Comparison of ENCODE assay signal across 29 mouse cellular contexts in genomic region chr19:36237751-36238150, GRCm38 (mm10).
DNase-seq lines count a peak whose midpoint lies in the region; ATAC-seq and TF ChIP-seq lines count a peak whose summit lies in the region.
"Had no signal": no experiment of that assay in that cellular context is flagged by ENCODE, and none has a peak within 500 bp of the region (broad histone marks: within the 10 kb centered on the region; RNA-seq: fewer than 3 reads in every experiment).

No protein-coding gene starts in this region.

- peak; percentile 47; the same call in 1 of the 2 replicates for ATAC-seq in lung, embryonic 16.5 days (ENCODE audit: low read depth)
- ATAC-seq: forebrain, embryonic 14.5 days; liver, postnatal 0 days had no signal

- 31% methylated on average over 3 of the region's 3 CpGs for WGBS in heart, embryonic 10.5 days
- 51% methylated on average over 3 of the region's 3 CpGs for WGBS in lung, embryonic 16.5 days
- WGBS in lung, adult 2 months: 26% methylated on average over 3 of the region's 3 CpGs

- TF ChIP-seq CTCF in lung, adult 2 months (IDR thresholded peaks at IDR 0.05; ENCODE audit: insufficient read depth, low read length): no peak

- H3K4me1 ChIP-seq in heart, embryonic 10.5 days: peaks cover 15% of the 10 kb centered on the region; the same call in 1 of the 2 replicates
- H3K4me1 ChIP-seq in lung, embryonic 16.5 days (replicated peaks; ENCODE audit: control insufficient read depth, insufficient read depth, low read length): peaks cover 4% of the 10 kb centered on the region; the same call in 1 of the 2 replicates
- no peaks in the 10 kb centered on the region; the same call in 1 of the 2 replicates for H3K4me1 ChIP-seq in lung, adult 2 months (ENCODE audit: control insufficient read depth, insufficient read depth, low read length)
- H3K4me1 ChIP-seq: embryonic facial prominence, embryonic 13.5 days; hindbrain, embryonic 13.5 days; kidney, embryonic 15.5 days; limb, embryonic 12.5 days; neural tube, embryonic 13.5 days had no signal

- 0 out of 2 replicates have a peak overlapping the region, but pooled peaks have one; percentile 42 for H3K27ac ChIP-seq in heart, embryonic 10.5 days
- no peak overlapping the region for H3K27ac ChIP-seq in lung, embryonic 16.5 days (ENCODE audit: low read length)
- H3K27ac ChIP-seq: embryonic facial prominence, embryonic 13.5 days; hindbrain, embryonic 13.5 days; kidney, embryonic 15.5 days; limb, embryonic 12.5 days; neural tube, embryonic 13.5 days had no signal

- H3K27me3 ChIP-seq in heart, embryonic 10.5 days (ENCODE audit: insufficient read depth, poor library complexity, severe bottlenecking): no peaks in the 10 kb centered on the region
- no peaks in the 10 kb centered on the region for H3K27me3 ChIP-seq in lung, embryonic 16.5 days (ENCODE audit: control insufficient read depth, insufficient read depth, low read depth, low read length)
- H3K27me3 ChIP-seq: CH12.LX; embryonic facial prominence, embryonic 13.5 days; hindbrain, embryonic 13.5 days; kidney, embryonic 15.5 days; limb, embryonic 12.5 days; neural tube, embryonic 13.5 days had no signal

- no peaks in the 10 kb centered on the region for H3K36me3 ChIP-seq in heart, embryonic 10.5 days
- H3K36me3 ChIP-seq in lung, embryonic 16.5 days (ENCODE audit: control insufficient read depth, insufficient read depth, low read length): no peaks in the 10 kb centered on the region
- H3K36me3 ChIP-seq: embryonic facial prominence, embryonic 13.5 days; G1E; hindbrain, embryonic 13.5 days; kidney, embryonic 15.5 days; limb, embryonic 12.5 days; neural tube, embryonic 13.5 days had no signal

- H3K4me2 ChIP-seq in lung, embryonic 16.5 days (ENCODE audit: low read depth, low read length): no peak overlapping the region
- H3K4me2 ChIP-seq: embryonic facial prominence, embryonic 13.5 days; hindbrain, embryonic 13.5 days; kidney, embryonic 15.5 days; limb, embryonic 12.5 days; liver, embryonic 11.5 days; neural tube, embryonic 13.5 days had no signal

- H3K9me3 ChIP-seq in heart, embryonic 10.5 days: no peaks in the 10 kb centered on the region
- no peaks in the 10 kb centered on the region for H3K9me3 ChIP-seq in lung, embryonic 16.5 days (ENCODE audit: control insufficient read depth, low read length)
- H3K9me3 ChIP-seq: embryonic facial prominence, embryonic 13.5 days; G1E; hindbrain, embryonic 13.5 days; kidney, embryonic 15.5 days; limb, embryonic 12.5 days; neural tube, embryonic 13.5 days had no signal

- no peak overlapping the region for H3K4me3 ChIP-seq in heart, embryonic 10.5 days
- H3K4me3 ChIP-seq in lung, embryonic 16.5 days (ENCODE audit: low read length): no peak overlapping the region
- H3K4me3 ChIP-seq in lung, adult 2 months (replicated peaks; ENCODE audit: extremely low read depth, low read depth, low read length): no peak overlapping the region
- H3K4me3 ChIP-seq: embryonic facial prominence, embryonic 13.5 days; erythroblast, embryonic 14.5 days; hindbrain, embryonic 13.5 days; kidney, embryonic 15.5 days; limb, embryonic 12.5 days; neural tube, embryonic 13.5 days had no signal

- no peak for DNase-seq in heart, embryonic 10.5 days (ENCODE audit: low spot score)
- no peak for DNase-seq in heart, adult 8-10 months (ENCODE audit: low spot score)
- DNase-seq in lung, adult 2 months: no peak
- peak; percentile 16 for DNase-seq in ZHBTc4 (ENCODE audit: low read depth, low spot score)
- no peak for DNase-seq in cerebellum, adult 8-10 months
- DNase-seq in spleen, postnatal 10 days (ENCODE audit: low spot score in 2 of 2): no peak
- DNase-seq: adrenal gland, adult 2 months; B cell, adult 2 months; cerebellum, adult 11-12 months; cerebellum, postnatal 36 days; embryo, embryonic 11 days; kidney, adult 11 months; kidney, postnatal 36 days; liver, postnatal 0 days; midbrain, embryonic 14.5 days; retina, postnatal 1 day; right cerebral cortex, postnatal 25 days; spleen, adult 18-20 months had no signal

- H3K9ac ChIP-seq in lung, embryonic 16.5 days (ENCODE audit: low read length): no peak overlapping the region
- H3K9ac ChIP-seq: embryonic facial prominence, embryonic 13.5 days; hindbrain, embryonic 13.5 days; kidney, embryonic 15.5 days; limb, embryonic 12.5 days; liver, postnatal 0 days; neural tube, embryonic 13.5 days had no signal

- TF ChIP-seq POLR2A in lung, adult 2 months (IDR thresholded peaks at IDR 0.05; ENCODE audit: borderline replicate concordance, extremely low read depth, low read depth, low read length): no peak
